Mouse (Mus musculus) cortical plate, adult 2 months (tissue): Measurements from ENCODE around the gene Apol11b.

ENCODE experiments used
- CTCF ChIP-seq: fragments of 200-500 bp; IDR thresholded peaks from 2 replicates; pipeline ENCODE4 v1.5.1; 2011; ENCODE audit warnings: mild to moderate bottlenecking, control low read depth, low read length; ENCODE audit not compliant: insufficient read depth; ENCODE audit errors: extremely low read depth
- POLR2A ChIP-seq: fragments of 200-500 bp; IDR thresholded peaks from 2 replicates; pipeline ENCODE4 v1.6.1; 2011; ENCODE audit warnings: mild to moderate bottlenecking, low read length, control low read depth; ENCODE audit not compliant: insufficient read depth; ENCODE audit errors: extremely low read depth

DNA sequence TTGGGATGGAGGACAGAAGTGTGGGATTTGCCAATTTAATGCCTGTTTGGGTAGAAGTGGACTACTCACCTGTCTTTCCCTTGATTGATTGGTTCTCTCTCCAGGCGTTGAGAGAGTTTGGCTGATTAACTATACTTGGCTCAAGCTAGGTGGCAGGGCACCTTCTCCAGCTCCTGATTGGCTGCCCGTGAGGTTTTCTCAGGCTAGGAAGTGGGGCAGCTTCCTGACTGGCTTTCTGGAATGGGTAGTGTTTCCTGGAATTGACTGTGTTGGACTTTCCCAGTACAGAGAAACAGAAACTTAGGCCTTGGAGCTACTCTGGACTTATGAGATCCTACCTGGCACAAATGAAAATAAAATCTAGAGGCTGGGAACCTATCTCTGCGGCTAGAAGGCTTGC, 44.7 kb downstream of the Apol11b start:
- TF ChIP-seq POLR2A (no peak), CTCF (no peak)
